Mouse (Mus musculus) monocyte, adult 5-6 weeks (primary cell): Measurements from ENCODE around the gene Eng. TPM values are rescaled to one million over a fixed set of nuclear protein-coding genes. Genes with fewer than 3 reads are reported as not detected.
A peak's percentile ranks its signal among the peaks of the same experiment; 100 is the strongest.

Experiments
- ATAC-seq: fragments of 153-309, 156-312 bp; replicated peaks from 2 replicates; pipeline ENCODE4 v1.8.0; 2017; ENCODE audit warnings: mild to moderate bottlenecking; ENCODE audit not compliant: low TSS enrichment, insufficient number of reproducible peaks, severe bottlenecking, poor library complexity, low FRiP score
- total RNA-seq: library from RNA; stranded (forward); fragments of 200-1000, 200-491, 200-594 nt; gene quantifications from 3 replicates; pipeline ENCODE4 v1.2.3, GENCODE M21; 2017

The Eng gene
- total RNA-seq, 1 experiment from 2014 or later = 0.48 TPM

- ATAC-seq = no peak
Measured at GRCm38 (mm10) chr2:32671147-32671546, 24.8 kb downstream of the Eng start.

DNA sequence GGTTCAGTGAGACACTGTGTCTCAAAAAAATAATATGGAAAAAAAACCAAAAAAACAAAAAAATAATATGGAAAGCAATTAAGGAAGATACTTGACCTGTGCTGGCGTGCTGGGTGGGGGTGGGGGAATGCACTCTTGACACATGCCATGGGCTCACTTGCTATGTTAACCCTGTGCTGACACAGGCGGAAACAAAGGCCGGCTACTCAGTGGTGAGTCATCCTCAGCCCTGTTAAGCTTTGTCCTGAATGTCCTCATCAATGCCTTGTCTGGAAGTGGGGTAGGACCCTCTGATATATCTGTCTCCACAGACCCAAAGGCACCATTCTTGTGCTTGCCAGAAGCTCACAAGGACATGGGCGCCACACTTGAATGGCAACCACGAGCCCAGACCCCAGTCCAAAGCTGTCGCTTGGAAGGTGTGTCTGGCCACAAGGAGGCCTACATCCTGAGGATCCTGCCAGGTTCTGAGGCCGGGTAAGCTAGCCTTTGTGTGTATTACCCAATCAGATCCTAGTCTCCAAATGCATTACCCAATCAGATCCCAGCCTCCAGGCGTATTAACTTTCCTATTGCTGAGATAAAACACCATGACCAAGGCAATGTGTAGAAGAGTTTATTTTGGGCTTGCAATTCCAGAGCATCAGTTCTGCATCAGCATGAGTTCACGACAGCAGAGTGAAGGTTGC lies 25.7 kb downstream of the Eng start:
- ATAC-seq = no peak

GRCm38 (mm10) chr2:32673176-32673917 lies 27.0 kb downstream of the Eng start:
- ATAC-seq = no peak

DNA sequence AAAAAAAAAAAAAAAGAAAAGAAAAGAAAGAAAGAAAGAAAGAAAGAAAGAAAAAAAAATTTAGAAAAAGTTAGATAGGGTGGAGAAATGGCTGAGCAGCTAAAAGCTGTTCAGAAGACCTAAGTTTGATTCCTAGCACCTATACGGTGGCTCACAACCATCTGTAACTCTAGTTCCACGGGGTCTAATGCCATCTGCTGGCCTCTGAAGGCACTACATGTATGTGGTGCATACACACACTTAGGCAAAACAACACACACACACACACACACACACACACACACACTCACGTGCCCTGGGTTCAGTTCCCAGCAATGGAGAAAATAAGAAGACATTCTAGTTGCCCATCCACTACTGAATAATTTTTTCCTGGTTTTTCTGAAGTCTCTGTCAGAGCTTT lies 30.4 kb downstream of the Eng start:
- ATAC-seq = no peak

DNA sequence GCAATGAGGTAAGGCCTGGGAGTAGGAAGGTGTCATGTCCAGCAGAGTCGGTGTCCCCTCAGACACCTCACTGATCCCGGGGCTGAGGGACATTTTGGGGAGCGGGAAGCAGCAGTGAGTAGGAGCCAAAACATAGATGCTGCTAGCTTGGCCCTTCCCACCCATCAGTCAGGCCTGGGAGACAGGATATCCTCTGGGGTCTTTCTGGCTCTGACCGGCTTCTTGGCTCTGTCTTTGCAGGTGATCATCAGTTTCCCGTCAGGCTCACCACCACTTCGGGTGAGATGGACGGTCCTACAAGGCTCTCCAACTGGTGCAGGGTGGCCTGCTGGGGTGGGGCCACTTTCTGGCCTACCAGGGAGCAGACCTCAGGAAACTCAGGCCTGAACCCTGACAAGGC lies 31.3 kb downstream of the Eng start:
- ATAC-seq = no peak

- ATAC-seq = no peak
Measured at GRCm38 (mm10) chr2:32680051-32680451, 33.7 kb downstream of the Eng start.

DNA sequence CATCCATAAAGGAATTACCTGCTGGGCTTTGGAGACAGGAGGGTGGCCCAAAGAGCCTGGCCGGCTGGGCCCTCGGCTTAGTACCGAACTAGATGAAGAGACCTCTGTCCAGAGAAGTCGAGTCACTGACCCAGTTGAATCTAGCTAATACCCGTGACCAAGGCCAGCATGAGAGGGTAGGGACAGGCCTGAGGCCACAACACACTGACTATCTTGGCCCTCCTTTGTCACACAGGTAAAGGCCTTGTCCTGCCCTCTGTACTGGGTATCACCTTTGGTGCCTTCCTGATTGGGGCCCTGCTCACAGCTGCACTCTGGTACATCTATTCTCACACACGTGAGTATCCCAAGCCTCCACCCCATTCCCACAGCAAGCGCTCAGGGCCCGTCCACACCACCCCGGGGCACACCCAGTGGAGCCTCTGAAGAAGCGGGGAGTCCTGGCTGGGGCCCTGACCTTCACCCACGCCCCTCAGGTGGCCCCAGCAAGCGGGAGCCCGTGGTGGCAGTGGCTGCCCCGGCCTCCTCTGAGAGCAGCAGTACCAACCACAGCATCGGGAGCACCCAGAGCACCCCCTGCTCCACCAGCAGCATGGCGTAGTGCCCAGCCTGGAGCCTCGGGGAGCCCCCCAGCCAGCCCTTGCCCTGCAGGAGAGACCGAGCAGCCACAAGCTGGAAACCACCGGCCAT lies 34.7 kb downstream of the Eng start:
- ATAC-seq = no peak

DNA sequence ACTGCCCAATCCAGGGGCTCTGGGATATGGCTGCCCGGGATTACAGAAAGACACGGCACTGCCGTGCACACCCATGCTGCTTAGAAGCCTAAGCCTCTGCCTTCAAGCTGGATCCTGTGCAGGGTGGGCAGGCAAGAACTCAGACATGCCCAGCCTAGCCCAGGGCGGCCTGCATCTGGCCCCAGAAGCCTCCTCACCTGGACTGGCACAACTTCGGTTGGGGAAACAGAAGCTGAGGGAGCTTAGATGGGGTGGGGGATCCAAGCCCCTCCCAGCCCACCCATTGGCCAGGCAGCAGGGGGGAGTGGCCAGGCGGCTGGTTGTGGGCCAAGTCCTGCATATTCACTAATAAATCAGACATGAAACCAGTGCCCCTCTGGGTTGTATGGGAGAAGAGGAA lies 35.4 kb downstream of the Eng start:
- no peak for ATAC-seq

GRCm38 (mm10) chr2:32682721-32683417 lies 36.5 kb downstream of the Eng start:
- ATAC-seq = no peak

GRCm38 (mm10) chr2:32683701-32684100 lies 37.3 kb downstream of the Eng start:
- no peak for ATAC-seq

DNA sequence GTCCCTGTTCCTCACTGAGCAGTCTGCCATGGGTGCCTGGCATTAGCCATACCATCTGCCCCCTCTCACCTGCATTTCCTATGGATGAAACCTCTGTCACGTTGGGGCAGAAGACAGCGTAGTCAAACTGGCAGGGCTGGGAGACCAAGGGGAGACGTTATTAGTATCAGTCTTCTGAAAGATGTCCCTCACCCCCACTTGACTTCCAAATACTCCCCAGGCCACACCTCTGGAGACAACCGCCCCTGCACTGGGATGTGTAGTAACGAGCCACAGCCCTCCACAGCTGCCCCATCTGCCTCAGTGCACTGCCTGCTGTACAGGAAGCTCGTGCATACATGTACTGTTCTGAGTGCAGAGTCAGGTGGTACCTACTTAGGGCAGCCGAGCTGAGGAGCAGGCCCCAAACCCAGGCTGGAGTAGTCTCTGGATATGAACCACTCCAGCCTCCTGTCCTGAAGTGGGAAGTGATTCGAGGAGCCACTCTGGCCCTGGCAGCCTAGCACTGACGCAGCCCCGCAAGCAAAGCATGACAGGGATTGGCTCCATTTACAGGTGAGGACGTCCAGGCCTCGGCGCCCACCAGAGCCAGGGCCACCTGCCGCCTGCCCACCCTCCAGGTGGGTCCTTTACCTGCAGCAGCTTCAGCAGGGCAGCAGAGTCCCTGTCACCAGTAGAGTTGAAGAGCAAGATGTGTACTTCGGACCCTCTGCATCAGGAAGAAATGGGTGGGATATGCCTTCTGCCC lies 38.5 kb downstream of the Eng start:
- no peak for ATAC-seq

- ATAC-seq = no peak
Measured at GRCm38 (mm10) chr2:32685807-32686206, 39.4 kb downstream of the Eng start.

GRCm38 (mm10) chr2:32686640-32687039 lies 40.2 kb downstream of the Eng start:
- ATAC-seq = no peak

- no peak for ATAC-seq
Measured at GRCm38 (mm10) chr2:32687562-32687961, 41.2 kb downstream of the Eng start.

GRCm38 (mm10) chr2:32689420-32689819 lies 43.0 kb downstream of the Eng start:
- peak; percentile 75 for ATAC-seq

DNA sequence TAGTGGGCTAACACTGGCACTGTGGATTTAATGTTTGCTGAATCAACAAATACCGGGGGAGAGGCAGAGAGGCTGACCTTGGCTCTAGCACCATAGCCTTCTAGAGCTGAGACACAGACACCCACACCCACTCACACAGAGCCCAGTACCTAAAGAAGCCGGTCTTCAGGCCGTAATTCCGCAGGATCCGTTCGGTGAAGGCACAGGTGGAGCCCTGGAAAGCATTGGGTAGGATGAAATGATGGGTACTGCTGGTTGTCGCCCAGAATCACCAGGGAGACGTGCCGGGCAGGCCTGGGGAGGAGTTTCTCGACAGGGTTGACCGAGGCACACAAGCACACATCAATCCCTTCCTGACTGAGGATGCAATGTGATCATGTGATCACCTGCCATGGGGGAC lies 44.6 kb downstream of the Eng start:
- ATAC-seq = no peak

DNA sequence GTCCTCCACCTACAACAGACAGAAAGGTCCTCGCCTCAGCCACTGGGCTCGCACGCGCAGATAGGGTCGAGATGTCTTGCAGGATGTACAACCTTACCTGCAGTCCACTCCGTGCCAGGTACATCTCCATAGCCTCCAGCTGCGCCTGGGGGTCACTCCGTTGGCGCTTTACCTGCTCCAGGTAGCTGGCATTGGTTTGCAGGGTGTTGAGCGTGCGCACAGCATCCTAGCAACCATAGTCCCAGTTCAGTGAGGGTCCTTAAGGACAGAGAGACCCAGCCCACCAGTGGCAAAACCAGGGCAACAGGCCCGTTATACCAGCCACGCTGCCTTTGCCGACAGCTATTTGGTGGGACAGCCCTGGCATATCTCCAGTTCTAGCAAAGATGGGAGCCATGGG lies 46.1 kb downstream of the Eng start:
- no peak for ATAC-seq

GRCm38 (mm10) chr2:32693282-32693681 lies 46.9 kb downstream of the Eng start:
- no peak for ATAC-seq
